Mouse (Mus musculus) c-Kit-negative CD71-positive TER-119-positive erythroid progenitor cells, embryonic 14.5 days (primary cell): Measurements from ENCODE around the gene Naif1.

ENCODE experiments used
- DNase-seq: peaks from one replicate; pipeline ENCODE4 v3.0.0-alpha.2; 2013; ENCODE audit warnings: low read depth, low spot score

The Naif1 gene

GRCm38 (mm10) chr2:32500461-32500860 is 50.2 kb downstream of the Naif1 start:
- DNase-seq = no peak

- no peak for DNase-seq
These were observed 51.6 kb downstream of the Naif1 start for GRCm38 (mm10) chr2:32501754-32502324.

GRCm38 (mm10) chr2:32502843-32503242 is 52.6 kb downstream of the Naif1 start:
- no peak for DNase-seq

GRCm38 (mm10) chr2:32503588-32503987 is 53.3 kb downstream of the Naif1 start:
- no peak for DNase-seq

DNA sequence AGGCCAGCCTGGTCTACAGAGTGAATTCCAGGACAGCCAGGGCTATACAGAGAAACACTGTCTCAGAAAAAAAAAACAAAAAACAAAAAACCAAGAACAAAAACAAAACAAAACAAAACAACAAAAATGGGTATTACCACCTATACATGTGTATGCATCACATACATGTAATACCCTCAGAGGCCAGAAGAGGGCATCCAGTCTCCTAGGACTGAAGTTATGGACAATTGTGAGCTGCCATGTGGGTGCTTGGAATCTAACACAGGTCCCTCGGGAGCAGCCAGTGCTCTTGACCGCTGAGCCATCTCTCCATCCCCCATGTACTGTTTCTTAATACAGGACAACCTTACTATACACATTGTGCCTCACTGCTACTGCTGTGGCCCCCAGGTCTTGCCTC is 55.3 kb downstream of the Naif1 start:
- no peak for DNase-seq
